Mouse (Mus musculus): ENCODE measurements at regions not wholly inside any gene's neighbourhood (a gene's known extent, or its start where the extent isn't known, plus 50 kb on each side); places are given as distances from the start of the nearest gene placed in this dataset.

DNA sequence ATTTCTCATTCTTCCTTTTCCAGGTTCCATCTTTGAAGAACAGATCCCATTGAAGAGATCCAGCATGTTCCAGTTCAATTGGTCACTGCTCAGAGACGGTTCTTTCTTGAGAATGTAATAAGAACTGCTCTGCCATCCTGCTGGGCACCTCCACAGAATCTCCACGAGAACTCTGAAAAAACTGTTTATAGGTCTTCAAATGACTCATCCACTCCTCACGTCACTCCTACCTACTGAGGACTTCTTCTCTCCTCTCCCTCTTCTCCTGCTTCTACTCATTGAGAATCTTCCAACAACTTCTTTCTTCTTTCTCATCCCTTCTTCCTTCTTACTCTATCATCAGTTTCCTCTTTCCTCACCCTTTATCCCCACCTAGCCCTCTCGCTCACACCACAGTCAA, 294.6 kb upstream of the Adgrl2 start:
- in situ Hi-C loops (cut with MboI, MseI) = loop anchor here in 1 of 2 experiments (10.0 kb wide), 1 partner anchor 2000 kb away; no protein-coding TSS in a partner anchor

GRCm38 (mm10) chr3:149280807-149281789, 290.7 kb upstream of the Adgrl2 start:
- in situ Hi-C loops (cut with MboI, MseI) = loop anchor here in 1 of 2 experiments (10.0 kb wide), 1 partner anchor 2004 kb away; no protein-coding TSS in a partner anchor

GRCm38 (mm10) chr3:149279338-149279737, 289.0 kb upstream of the Adgrl2 start:
- in situ Hi-C loops (cut with MboI, MseI) = no loop called here

DNA sequence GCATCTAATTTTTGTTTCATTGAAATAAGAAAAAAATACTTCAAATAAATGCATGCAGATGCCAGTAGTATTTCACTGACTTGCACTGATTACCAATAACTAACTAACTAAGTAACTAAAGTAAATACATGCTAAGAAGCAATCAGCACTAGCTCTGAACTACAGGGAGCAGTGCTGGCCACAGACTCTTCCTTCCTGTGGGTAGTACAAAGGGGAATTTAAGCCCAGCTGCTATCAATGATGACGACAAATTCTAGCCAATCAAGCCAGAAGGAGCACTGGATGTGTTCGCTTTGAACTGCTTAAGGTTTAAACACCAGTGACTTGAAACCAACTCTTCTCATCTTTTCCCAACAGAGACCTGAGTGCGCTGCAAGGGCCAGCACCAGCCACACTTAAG, 287.5 kb upstream of the Adgrl2 start:
- in situ Hi-C loops (cut with MboI, MseI) = no loop called here

DNA sequence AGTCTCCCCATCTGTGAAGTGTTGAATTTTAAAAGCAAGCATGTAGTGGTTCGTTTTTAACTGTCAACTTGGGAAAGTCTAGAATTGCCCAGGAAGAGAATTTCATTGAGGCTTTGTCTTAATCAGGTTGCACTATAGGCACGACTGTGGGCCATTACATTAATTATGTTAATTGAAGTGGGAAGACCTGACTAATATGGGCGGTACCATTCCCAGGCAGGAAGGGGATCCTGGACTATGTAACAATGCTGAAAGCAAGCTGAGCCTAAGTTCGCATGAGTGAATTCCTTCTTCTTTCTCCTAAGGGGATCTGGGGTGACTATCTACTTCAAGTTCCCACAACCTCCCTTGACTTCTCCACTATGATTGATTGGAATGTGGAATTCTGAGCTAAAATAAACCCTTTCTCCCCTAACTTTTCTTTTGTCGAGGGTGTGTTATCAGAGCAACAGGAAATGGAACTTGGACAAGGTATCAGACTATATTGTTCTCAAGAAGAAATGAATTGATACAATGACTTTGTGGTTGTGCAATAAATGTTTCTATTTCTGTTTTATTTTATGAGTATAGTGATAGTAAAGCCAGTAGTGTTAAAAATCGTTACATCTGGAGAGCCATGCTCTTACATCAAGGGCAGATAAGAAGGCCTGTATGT, 285.2 kb upstream of the Adgrl2 start:
- in situ Hi-C loops (cut with MboI, MseI) = no loop called here

DNA sequence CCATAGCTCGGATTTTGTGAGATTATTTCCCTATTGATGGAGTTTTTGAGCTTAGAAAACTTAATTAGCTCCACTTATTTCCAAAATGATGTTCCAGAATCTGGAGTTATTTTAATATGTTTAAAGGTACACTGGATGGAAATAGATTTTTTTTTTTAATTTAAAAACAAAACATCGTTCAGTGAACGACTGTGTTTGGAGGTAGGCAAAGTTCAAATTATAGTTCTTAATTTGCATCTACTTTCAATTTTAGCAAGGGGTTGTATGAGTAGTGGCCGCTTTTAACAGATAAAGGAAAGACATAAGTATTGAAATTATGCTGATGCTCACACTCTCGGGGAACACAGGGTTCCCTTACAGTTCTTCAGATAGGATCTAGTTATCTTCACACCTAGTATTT, 284.6 kb upstream of the Adgrl2 start:
- in situ Hi-C loops (cut with MboI, MseI) = no loop called here

- in situ Hi-C loops (cut with MboI, MseI) = no loop called here
Measured at GRCm38 (mm10) chr3:149273993-149274692, 283.8 kb upstream of the Adgrl2 start.

DNA sequence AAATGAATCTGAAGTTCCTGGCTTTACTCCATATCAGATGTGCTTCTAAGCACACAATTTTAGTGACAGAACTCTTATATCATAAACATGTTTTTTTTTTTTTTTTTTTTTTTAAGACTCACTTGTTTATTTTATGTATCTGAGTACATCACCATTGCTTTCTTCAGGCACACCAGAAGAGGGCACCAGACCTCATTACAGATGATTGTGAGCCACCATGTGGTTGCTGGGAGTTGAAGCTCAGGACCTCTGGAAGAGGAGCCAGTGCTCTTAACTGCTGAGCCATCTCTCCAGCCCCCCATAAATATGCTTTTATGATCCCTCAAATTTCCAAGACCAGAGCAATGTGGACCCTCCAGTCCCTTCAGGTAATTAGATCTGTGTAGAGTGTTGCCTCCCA, 280.1 kb upstream of the Adgrl2 start:
- in situ Hi-C loops (cut with MboI, MseI) = no loop called here

GRCm38 (mm10) chr3:149262332-149262970, 272.1 kb upstream of the Adgrl2 start:
- in situ Hi-C loops (cut with MboI, MseI) = no loop called here

DNA sequence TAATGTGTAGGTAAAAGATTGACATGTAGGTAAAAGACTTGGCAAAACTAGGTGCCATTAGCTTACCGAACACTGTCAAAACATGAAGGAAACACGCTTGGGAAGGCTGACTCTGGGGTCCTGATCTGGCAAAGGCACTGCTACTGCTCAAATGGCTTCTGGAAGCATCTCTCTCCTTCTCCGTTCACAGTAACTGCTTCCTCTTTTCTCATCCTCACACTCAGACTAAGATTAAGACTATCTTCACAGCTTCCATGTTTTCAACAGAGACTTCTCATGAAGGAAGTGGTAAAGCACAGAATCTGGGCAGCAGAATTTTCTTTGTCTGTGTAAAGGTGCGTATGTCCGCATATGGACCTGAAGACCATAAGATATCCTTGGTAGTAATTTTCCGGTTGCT, 271.4 kb upstream of the Adgrl2 start:
- in situ Hi-C loops (cut with MboI, MseI) = no loop called here

DNA sequence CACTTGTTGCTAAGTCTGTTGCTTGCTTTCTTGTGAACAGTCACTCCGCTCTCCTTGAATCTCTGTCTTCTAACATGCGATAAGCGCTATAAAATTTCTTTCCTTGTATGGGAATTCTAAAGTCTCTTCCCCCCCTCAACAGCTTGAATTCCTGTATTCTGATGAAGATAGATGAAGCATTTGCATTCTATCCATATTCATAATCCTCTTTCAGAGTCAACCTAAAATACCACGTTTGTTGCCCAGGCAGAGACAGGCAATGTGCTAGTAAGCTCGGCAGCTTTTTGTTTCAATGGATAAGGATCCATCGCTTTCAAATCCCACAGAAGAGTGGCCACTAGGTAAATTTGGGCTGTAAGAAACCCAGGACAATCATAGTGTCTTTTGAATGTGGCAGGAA, 268.5 kb upstream of the Adgrl2 start:
- in situ Hi-C loops (cut with MboI, MseI) = loop anchor here in 1 of 2 experiments (10.0 kb wide), 1 partner anchor 1404 kb away; no protein-coding TSS in a partner anchor

DNA sequence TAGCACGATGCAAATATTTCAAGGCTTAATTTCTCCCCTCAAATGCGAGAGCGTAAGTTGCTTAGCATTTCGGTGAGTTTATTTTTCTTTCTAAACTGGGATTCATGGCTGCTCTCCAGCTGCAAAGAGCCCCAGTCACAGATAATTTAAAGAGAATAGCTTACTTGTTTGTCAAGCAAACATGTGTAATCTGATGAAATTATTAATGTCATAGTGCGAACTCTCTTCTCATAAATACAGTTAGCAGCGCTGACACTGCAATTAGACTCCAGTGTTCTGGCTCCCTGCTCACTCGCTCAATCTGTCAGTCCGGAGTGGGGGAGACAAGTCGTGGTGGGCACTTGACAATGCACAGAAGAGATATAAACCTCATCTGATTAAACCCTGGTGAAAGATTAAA, 266.5 kb upstream of the Adgrl2 start:
- in situ Hi-C loops (cut with MboI, MseI) = loop anchor here in 1 of 2 experiments (10.0 kb wide), 1 partner anchor 1402 kb away; no protein-coding TSS in a partner anchor

DNA sequence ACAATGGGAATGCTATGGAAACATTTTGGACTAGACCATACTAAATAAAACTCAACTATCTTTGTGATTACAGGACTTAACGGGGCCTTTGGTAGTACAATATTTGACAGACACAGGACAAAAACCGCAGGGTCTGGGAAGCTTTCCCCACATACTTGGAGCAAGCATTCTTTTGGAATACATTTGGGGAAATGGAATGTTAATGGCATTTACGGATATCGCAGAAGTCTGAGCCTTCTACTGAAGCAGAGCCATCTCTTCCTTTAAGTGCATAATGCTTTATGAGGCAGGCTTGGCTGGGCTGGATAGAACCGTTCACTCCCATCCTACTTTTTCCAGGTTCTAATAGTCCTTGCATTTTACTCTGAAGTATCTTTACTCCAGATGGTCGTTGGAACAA, 262.7 kb upstream of the Adgrl2 start:
- in situ Hi-C loops (cut with MboI, MseI) = loop anchor here in 1 of 2 experiments (10.0 kb wide), 1 partner anchor 1398 kb away; no protein-coding TSS in a partner anchor

DNA sequence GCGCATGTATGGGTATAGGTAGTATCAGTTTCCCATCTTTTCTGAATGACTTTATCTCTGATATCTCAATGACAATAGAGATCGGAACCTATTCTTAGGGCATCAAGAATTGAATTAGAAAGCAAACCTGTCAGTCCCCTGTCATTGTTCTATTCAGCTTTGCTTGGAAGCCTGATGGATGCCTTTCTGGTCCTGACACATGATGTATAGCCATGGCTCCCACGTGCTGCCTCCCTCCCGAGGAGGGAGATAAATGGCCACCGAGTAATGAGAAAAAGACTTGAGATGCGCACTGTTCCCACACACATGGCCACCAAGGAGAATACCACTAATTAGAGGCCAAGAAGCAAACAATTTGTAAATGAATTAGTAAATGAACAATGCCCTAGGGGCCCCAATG, 261.8 kb upstream of the Adgrl2 start:
- in situ Hi-C loops (cut with MboI, MseI) = loop anchor here in 1 of 2 experiments (10.0 kb wide), 1 partner anchor 1397 kb away; no protein-coding TSS in a partner anchor

DNA sequence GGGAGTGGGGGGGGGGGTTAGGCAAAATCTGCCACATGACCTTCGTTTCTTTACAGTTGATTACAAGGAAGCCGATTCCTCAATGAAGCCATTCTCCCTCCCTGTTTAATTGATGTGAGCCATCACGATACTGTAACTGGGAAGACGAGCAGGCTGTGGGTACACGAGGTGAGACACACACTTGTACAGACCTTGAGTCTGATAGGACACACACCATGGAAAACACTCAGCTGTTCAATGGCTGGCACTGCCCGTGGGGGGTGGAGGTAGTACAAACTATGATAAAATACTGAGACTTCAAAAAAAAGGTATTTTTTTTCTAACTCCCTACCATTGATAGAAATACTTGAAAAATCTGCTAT, 257.3 kb upstream of the Adgrl2 start:
- in situ Hi-C loops (cut with MboI, MseI) = no loop called here

DNA sequence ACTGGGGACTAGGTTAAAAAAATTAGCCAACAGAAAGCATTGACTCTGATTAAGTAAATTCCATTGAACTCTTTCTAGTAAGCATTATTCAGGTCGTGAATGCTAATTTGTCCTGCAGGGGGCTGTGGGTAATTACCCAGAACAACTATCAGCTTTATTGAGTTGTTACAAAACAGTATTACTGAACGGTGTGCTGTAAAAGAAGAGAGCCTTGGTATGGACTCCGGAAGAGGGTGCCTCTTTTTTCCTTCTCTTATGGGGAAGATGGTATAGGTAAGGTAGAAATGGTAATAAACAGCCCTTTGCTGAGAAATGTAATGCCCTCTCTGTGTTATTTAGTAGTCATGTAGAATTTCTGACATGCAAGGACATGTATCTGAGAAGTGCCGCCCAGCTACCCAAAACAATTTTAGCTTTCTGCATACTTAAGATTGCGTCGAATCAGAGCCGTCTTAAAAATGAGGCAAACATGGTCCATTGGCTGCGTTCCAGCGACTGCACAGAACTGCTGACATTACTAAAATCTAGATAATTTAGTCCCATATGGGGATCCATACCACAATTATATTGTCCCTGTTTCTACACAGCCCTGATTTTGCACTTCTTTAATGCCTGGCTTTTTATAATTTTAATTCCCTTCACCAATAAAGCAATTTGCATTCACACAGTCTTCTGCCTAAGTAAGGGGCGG, 256.7 kb upstream of the Adgrl2 start:
- in situ Hi-C loops (cut with MboI, MseI) = no loop called here

DNA sequence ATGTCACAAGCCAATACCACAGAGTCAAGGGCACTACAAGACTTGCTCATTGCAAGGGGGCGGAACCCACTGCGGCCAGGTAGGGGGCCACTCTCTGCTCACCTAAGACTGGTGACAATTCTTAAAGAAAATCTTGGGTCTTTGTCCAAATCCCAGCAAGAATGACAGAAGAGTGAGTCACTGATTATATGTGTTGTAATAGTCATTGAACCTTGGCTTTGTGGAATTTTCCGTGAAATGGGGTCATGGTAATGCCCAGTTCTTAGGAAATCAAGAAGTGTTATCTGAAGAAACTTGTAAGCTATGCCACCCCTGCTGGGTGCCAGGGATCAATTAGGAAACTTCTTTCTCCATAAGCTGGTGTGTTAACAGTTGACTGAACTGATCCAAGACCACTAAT, 249.3 kb upstream of the Adgrl2 start:
- in situ Hi-C loops (cut with MboI, MseI) = no loop called here

GRCm38 (mm10) chr3:149238076-149238475, 247.7 kb upstream of the Adgrl2 start:
- in situ Hi-C loops (cut with MboI, MseI) = no loop called here

DNA sequence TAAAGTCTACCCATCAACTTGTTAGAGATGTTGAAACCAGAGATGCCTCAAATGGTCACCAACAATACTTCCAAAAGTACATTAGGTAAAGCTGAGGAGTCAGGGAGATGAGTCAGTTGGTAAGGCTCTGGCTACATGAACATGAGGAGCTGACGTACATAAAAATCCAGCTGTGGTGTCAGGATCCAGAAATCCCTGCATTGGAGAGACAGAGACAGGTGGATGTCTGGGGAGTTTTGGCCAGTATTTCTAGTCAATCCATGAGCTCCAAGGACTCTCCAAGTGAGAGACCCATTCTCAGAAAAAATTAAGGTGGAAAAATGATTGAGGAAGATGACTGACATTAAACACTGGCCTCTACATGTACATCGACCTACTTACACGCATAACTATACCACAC, 244.8 kb upstream of the Adgrl2 start:
- in situ Hi-C loops (cut with MboI, MseI) = no loop called here

DNA sequence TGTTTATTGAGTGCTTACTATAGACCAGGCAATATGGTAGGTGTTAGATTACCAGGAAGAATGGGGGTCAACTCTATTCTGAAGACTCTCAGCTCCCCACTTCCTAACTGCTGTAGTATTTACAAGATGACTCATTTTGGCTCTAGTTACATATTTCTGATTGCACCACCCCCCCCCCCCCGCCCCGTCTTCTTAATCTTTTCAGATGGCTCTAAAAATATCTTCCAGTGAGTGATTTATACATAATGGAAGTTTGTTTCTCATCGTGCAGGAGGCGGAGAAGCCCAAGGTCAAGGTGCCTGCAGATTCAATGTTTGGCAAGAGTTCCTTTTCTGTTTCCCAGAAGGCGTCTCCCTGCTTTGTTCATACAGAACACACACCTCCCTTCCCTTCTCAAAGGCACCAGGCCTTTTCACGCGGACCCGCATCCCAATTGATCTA, 243.4 kb upstream of the Adgrl2 start:
- in situ Hi-C loops (cut with MboI, MseI) = no loop called here

GRCm38 (mm10) chr3:149233191-149233641, 242.9 kb upstream of the Adgrl2 start:
- in situ Hi-C loops (cut with MboI, MseI) = no loop called here

Measured in T-helper 17 cell (primary cell).